Mouse (Mus musculus): Measurements from ENCODE around the gene Ptprm. TPM values are rescaled to one million over a fixed set of nuclear protein-coding genes. Genes with fewer than 3 reads are reported as not detected.

Ptprm gene
- polyA plus RNA-seq, 1 experiment from 2014 or later, result 1.0 TPM

DNA sequence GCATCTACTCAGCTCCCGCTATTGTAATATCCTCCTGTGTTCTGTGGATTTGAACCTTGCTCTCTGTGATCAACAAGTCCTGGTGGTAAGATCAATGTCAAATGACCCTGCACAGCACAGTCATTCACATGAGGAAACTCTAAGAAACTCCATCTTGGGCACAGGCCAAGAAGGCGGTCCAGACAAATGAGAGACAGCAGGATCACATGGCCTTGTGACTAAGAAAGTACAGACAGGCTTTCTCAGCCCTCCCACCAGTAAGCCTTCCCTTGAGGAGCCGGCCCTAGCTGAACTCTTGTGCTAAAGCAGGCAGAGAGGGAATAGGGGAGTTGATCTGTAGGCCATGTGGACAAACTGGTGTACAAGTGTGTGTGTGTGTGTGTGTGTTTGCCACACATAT lies 49.4 kb downstream of the Ptprm start:
- Histone ChIP-seq H3K36me3 (no peaks in the 10 kb centered on the region), H3K4me2 (no peak overlapping the region), H3K4me3 (replicated peaks) (no peak overlapping the region), H3K4me1 (replicated peaks) (no peaks in the 10 kb centered on the region), H3K27me3 (no peaks in the 10 kb centered on the region), H3K9me3 (replicated peaks) (no peaks in the 10 kb centered on the region), H3K27ac (no peak overlapping the region), H3K9ac (no peak overlapping the region)
- 68% methylated on average over 3 of the region's 3 CpGs for WGBS (ENCODE audit: insufficient replicate concordance)
- DNase-seq, result no peak
- no peak for ATAC-seq (ENCODE audit: low read depth)

- ATAC-seq (ENCODE audit: low read depth), result no peak
- Histone ChIP-seq H3K27me3 (no peaks in the 10 kb centered on the region), H3K4me1 (replicated peaks) (no peaks in the 10 kb centered on the region), H3K4me2 (no peak overlapping the region), H3K9ac (no peak overlapping the region), H3K9me3 (replicated peaks) (no peaks in the 10 kb centered on the region), H3K4me3 (replicated peaks) (no peak overlapping the region), H3K27ac (no peak overlapping the region), H3K36me3 (no peaks in the 10 kb centered on the region)
- no peak for DNase-seq
- 70% methylated on average over 18 of the region's 18 CpGs for WGBS (ENCODE audit: insufficient replicate concordance)
These were observed 50.7 kb downstream of the Ptprm start for GRCm38 (mm10) chr17:67303326-67304099.

- no peak overlapping the region for H3K27ac ChIP-seq
- no peak overlapping the region for H3K4me2 ChIP-seq
- no peaks in the 10 kb centered on the region for H3K36me3 ChIP-seq
- no peak overlapping the region for H3K9ac ChIP-seq
- no peaks in the 10 kb centered on the region for H3K4me1 ChIP-seq (replicated peaks)
- H3K27me3 ChIP-seq, result no peaks in the 10 kb centered on the region
- DNase-seq, result no peak
- H3K4me3 ChIP-seq (replicated peaks), result no peak overlapping the region
- 65% methylated on average over 4 of the region's 4 CpGs for WGBS (ENCODE audit: insufficient replicate concordance)
- H3K9me3 ChIP-seq (replicated peaks), result no peaks in the 10 kb centered on the region
- no peak for ATAC-seq (ENCODE audit: low read depth)
These were observed 51.7 kb downstream of the Ptprm start for GRCm38 (mm10) chr17:67302569-67302968.

- no peaks in the 10 kb centered on the region for H3K27me3 ChIP-seq
- H3K4me2 ChIP-seq, result no peak overlapping the region
- H3K36me3 ChIP-seq, result no peaks in the 10 kb centered on the region
- no peak overlapping the region for H3K9ac ChIP-seq
- no peak for ATAC-seq (ENCODE audit: low read depth)
- DNase-seq, result no peak
- no peaks in the 10 kb centered on the region for H3K4me1 ChIP-seq (replicated peaks)
- H3K4me3 ChIP-seq (replicated peaks), result no peak overlapping the region
- WGBS (ENCODE audit: insufficient replicate concordance), result 66% methylated on average over 4 of the region's 4 CpGs
- no peaks in the 10 kb centered on the region for H3K9me3 ChIP-seq (replicated peaks)
- H3K27ac ChIP-seq, result no peak overlapping the region
These were observed 52.2 kb downstream of the Ptprm start for GRCm38 (mm10) chr17:67302074-67302473.

DNA sequence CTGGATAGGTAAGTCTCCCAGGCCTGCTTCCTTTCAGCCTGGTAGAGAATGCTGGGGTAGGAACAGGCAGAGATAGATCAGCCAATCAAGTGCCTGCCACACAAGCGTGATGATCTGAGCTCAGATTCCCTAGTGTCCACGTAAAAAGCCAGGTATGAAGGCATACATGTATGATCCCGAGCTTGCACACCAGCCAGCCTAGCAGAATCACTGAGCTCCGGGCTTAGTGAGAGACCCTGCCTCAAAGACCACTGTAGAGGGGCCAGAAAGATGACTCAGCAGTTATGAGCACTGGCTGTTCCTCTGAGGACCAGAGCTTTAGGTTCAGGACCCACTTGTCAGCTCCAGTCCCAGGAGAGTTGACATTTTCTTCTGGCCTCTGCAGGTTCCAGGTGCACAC lies 52.9 kb downstream of the Ptprm start:
- Histone ChIP-seq H3K9ac (no peak overlapping the region), H3K27ac (no peak overlapping the region), H3K4me2 (no peak overlapping the region), H3K4me1 (replicated peaks) (no peaks in the 10 kb centered on the region), H3K9me3 (replicated peaks) (no peaks in the 10 kb centered on the region), H3K27me3 (no peaks in the 10 kb centered on the region), H3K4me3 (replicated peaks) (no peak overlapping the region), H3K36me3 (no peaks in the 10 kb centered on the region)
- no peak for DNase-seq
- ATAC-seq (ENCODE audit: low read depth), result no peak
- 63% methylated on average over 4 of the region's 4 CpGs for WGBS (ENCODE audit: insufficient replicate concordance)

- no peaks in the 10 kb centered on the region for H3K9me3 ChIP-seq (replicated peaks)
- ATAC-seq (ENCODE audit: low read depth), result no peak
- H3K9ac ChIP-seq, result no peak overlapping the region
- no peaks in the 10 kb centered on the region for H3K4me1 ChIP-seq (replicated peaks)
- H3K27ac ChIP-seq, result no peak overlapping the region
- H3K4me2 ChIP-seq, result no peak overlapping the region
- no peaks in the 10 kb centered on the region for H3K27me3 ChIP-seq
- no peak for DNase-seq
- 67% methylated on average over 9 of the region's 9 CpGs for WGBS (ENCODE audit: insufficient replicate concordance)
- H3K4me3 ChIP-seq (replicated peaks), result no peak overlapping the region
- no peaks in the 10 kb centered on the region for H3K36me3 ChIP-seq
These were observed 55.9 kb downstream of the Ptprm start for GRCm38 (mm10) chr17:67298269-67298798.

DNA sequence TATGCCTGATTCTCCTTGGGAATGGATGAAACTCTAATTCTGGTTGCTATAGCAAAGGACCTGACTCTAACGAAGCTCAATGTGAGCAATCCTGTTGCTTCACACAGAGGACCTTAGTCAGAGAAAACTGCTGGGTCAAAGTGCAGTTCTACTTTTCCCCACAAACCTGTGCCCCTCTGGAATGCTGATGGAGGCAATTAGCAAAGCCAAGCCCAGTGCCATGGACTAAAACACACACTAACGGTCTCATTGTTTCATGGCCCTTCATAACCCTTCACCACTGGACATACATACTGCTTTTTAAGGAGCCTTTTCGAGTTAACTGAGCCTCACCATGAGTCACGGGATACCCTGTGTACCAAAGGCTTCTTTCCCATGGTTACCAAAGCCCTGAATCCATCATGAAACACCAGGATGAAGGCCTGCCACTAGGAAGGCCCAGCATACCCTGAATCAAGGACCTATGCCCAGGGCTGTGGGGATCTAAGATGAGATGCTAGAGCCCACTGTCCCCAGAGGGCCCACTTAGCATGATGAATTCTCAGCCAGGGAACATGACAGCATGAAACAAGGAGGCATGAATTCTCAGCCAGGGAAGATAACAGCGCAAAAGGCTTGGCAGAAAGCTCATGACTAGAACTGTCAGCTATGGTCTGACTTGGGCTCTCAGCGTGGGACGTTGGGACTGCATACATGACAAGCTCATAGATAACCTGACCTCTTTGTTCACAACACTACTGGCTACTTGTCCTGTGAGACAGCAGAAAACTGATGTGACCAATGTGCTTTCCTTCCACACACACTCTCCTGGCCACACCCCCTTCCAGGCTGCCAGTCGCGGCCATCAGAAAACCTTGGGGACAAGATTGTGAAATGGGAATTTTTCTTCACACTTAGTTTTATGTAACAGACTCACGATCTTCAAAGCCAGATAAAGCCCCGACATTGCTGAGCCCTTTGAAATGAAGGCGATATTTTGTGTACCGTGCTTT lies 57.4 kb downstream of the Ptprm start:
- no peak for DNase-seq
- Histone ChIP-seq H3K27me3 (no peaks in the 10 kb centered on the region), H3K9me3 (replicated peaks) (no peaks in the 10 kb centered on the region), H3K36me3 (no peaks in the 10 kb centered on the region), H3K4me1 (replicated peaks) (no peaks in the 10 kb centered on the region), H3K4me2 (no peak overlapping the region), H3K4me3 (replicated peaks) (no peak overlapping the region), H3K9ac (no peak overlapping the region), H3K27ac (no peak overlapping the region)
- 70% methylated on average over 13 of the region's 13 CpGs for WGBS (ENCODE audit: insufficient replicate concordance)
- no peak for ATAC-seq (ENCODE audit: low read depth)

DNA sequence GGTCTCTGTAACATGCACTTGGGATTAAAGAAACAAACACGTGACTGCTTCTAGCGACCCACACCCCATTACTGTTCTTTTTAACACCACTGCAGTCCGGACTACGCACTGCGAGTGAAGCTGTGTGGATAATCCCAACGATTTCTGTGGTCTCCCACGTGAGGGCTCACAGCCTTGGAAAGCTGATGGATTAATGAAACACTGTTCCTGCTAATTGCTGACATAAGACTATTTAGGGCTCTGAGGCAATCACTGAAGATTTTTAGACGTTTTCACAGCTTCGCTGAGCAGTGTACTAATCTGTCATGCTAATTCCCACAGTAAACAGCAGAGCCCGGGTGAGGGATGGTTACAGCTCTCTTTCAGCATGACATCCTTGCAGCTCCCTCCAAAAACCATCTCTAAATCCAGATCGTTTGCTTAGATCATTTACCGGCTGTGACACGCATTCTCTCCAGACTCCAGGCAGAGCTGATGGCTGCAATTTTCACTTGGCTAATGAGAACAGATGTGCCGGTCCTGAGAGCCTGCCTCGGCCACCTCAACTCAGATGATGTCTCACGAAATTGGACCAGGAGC lies 63.5 kb downstream of the Ptprm start:
- H3K9ac ChIP-seq, result no peak overlapping the region
- whole genome bisulfite sequencing (ENCODE audit: insufficient replicate concordance), result 56% methylated on average over 16 of the region's 16 CpGs
- H3K4me1 ChIP-seq (replicated peaks), result no peaks in the 10 kb centered on the region
- H3K27me3 ChIP-seq, result no peaks in the 10 kb centered on the region
- no peak overlapping the region for H3K4me3 ChIP-seq (replicated peaks)
- H3K27ac ChIP-seq, result no peak overlapping the region
- no peak for DNase-seq
- no peak for ATAC-seq (ENCODE audit: low read depth)
- no peak overlapping the region for H3K4me2 ChIP-seq
- no peaks in the 10 kb centered on the region for H3K9me3 ChIP-seq (replicated peaks)
- H3K36me3 ChIP-seq, result no peaks in the 10 kb centered on the region

- Histone ChIP-seq H3K27me3 (no peaks in the 10 kb centered on the region), H3K27ac (no peak overlapping the region), H3K4me2 (no peak overlapping the region), H3K36me3 (no peaks in the 10 kb centered on the region), H3K4me1 (replicated peaks) (no peaks in the 10 kb centered on the region), H3K9me3 (replicated peaks) (no peaks in the 10 kb centered on the region), H3K4me3 (replicated peaks) (no peak overlapping the region), H3K9ac (no peak overlapping the region)
- ATAC-seq (ENCODE audit: low read depth), result no peak
- 49% methylated on average over 3 of the region's 3 CpGs for WGBS (ENCODE audit: insufficient replicate concordance)
- no peak for DNase-seq
These were observed 66.8 kb downstream of the Ptprm start for GRCm38 (mm10) chr17:67287501-67287900.

- WGBS (ENCODE audit: insufficient replicate concordance), result 44% methylated on average over 13 of the region's 13 CpGs
- DNase-seq (no peak), ATAC-seq (ENCODE audit: low read depth) (no peak)
- Histone ChIP-seq H3K9me3 (replicated peaks) (no peaks in the 10 kb centered on the region), H3K27ac (no peak overlapping the region), H3K4me3 (replicated peaks) (no peak overlapping the region), H3K9ac (no peak overlapping the region), H3K36me3 (no peaks in the 10 kb centered on the region), H3K4me1 (replicated peaks) (no peaks in the 10 kb centered on the region), H3K27me3 (no peaks in the 10 kb centered on the region), H3K4me2 (no peak overlapping the region)
These were observed 72.6 kb downstream of the Ptprm start for GRCm38 (mm10) chr17:67281640-67282170.
